Mouse (Mus musculus): Measurements from ENCODE around the gene Mt3. TPM values are rescaled to one million over a fixed set of nuclear protein-coding genes. Genes with fewer than 3 reads are reported as not detected.

Gene Mt3
- polyA plus RNA-seq, 1 experiment = 1,778 TPM

DNA sequence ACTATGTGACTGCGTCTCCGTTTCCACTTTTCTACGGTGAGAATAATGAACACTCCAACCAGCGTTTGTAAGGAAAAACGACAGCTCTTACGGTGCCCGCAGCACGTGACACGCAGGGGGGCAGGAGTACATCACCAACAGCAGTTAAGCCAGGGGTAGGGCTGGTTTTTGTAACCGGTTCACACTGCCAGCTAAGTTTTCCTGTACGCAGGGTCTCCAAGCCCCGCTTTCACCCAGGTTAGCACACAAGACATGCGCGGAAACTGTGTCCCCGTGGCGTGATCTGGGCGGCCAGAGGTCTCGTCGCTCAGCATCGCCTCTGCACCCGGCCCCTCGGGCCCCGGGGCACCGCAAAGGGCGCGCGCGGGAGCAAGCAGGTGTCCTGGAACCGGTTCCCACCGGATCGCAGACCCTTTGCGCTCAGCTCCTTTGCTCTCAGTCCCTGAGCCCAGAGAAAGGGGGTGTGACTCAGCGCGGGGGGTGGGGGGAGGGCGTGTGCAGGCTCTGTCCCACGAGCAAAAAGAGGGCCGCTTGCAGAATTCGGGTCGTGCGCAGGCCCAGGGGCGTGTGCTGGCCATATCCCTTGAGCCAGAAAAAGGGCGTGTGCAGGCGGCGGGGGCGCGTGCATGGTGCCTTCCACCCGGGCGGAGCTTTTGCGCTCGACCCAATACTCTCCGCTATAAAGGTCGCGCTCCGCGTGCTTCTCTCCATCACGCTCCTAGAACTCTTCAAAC, 19.8 kb downstream of the Mt3 start, which contains the start of gene Mt2:
Gene Mt2 (plus strand): TSS at position 590 of the 734 bp plus-strand sequence.
- Histone ChIP-seq H3K4me1 (ENCODE audit: control insufficient read depth, insufficient read depth, low read length) (peaks cover 2% of the 10 kb centered on the region), H3K27ac (ENCODE audit: insufficient read depth, low read length) (peak within 1 kb of the TSS; percentile 58), H3K4me3 (ENCODE audit: insufficient read depth, low read length) (peak within 1 kb of the TSS; percentile 49)
- TF ChIP-seq POLR2A (IDR thresholded peaks at IDR 0.05; ENCODE audit: extremely low read depth, insufficient read depth, low read length) (peak; percentile 84), CTCF (IDR thresholded peaks at IDR 0.05; ENCODE audit: extremely low read depth, insufficient read depth, low read length) (no peak)

DNA sequence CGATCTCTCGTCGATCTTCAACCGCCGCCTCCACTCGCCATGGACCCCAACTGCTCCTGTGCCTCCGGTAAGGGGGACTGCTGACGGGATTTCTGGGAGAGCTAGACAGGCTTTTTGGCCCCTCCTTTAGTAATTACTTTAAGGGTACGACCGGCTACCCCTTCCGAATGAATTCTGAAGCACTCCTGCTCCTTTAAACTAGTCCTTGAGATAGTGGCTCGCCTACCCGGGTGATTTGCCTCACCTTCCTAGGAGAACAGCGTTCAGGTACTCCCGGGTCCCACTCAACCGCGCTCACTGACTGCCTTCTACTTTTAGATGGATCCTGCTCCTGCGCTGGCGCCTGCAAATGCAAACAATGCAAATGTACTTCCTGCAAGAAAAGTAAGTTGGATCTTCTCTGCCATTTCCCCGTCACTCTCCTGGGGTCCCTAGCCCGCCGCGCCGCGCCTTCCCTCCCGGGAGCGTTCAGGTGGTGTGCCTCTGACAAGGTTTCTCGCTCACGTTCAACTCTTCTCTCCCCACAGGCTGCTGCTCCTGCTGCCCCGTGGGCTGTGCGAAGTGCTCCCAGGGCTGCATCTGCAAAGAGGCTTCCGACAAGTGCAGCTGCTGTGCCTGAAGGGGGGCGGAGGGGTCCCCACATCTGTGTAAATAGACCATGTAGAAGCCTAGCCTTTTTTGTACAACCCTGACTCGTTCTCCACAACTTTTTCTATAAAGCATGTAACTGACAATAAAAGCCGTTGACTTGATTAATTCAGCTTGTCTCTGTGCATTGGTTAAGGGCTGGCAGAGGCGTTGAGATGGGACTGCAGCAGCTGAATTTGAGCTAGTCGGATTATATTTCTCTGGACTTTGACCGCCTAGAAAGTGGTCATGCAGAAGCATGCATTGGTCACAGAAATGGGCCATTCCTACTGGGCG, 20.7 kb downstream of the Mt3 start:
- Histone ChIP-seq H3K4me1 (ENCODE audit: control insufficient read depth, insufficient read depth, low read length) (peaks cover 2% of the 10 kb centered on the region), H3K27ac (ENCODE audit: insufficient read depth, low read length) (peak overlapping the region; percentile 58), H3K4me3 (ENCODE audit: insufficient read depth, low read length) (peak overlapping the region; percentile 49)
- TF ChIP-seq CTCF (IDR thresholded peaks at IDR 0.05; ENCODE audit: extremely low read depth, insufficient read depth, low read length) (no peak), POLR2A (IDR thresholded peaks at IDR 0.05; ENCODE audit: extremely low read depth, insufficient read depth, low read length) (no peak)

DNA sequence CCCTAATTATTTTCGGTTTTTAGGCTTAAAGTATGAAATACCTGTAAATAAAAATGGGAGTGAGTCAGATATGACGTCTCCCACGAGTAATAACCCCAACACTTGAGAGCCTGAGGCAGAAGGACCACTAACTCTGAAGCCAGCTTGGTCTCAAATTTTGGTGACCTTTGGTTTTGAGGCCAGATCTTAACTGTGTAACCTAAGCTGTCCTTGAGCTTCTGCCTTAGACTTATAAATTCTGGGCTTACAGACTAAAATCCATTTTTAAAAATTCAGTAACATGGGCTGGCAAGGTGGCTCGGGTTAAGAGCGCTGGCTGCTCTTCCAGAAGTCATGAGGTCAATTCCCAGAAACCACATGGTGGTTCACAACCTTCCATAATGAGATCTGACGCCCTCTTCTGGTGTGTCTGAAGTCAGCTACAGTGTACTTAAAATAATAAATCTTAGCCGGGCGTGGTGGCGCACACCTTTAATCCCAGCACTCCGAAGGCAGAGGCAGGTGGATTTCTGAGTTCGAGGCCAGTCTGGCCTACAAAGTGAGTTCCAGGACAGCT, 21.5 kb downstream of the Mt3 start:
- Histone ChIP-seq H3K27ac (ENCODE audit: insufficient read depth, low read length) (no peak overlapping the region), H3K4me3 (ENCODE audit: insufficient read depth, low read length) (no peak overlapping the region)

DNA sequence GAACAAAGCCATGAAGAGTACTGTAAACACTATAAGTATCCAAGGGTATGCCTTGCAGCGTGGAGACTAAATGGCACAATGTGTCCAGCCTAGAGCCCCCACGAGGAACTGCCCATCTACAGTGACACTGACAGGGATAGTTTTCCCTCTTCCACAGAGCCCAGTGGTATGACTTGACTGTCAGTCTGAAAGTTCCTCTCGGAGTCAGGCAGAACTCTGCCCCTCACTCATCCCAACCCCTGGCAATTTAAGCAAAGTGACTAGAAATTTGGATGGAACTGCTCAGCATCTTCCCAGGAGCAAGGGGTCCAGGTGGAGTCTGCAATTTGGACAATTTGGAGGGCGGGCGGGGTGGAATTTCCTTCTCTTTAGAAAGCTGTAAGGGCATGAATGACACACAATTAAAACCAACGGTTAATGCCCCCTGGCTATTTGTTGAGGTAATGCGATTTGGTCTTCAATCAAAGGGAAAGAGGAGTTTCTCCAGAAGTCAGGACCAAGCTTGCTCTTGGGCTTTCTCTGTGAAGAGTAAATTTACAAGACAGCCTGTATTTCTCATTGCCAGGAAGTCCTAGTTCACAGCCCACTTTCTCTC, 22.3 kb downstream of the Mt3 start:
- peaks cover 2% of the 10 kb centered on the region for H3K4me1 ChIP-seq (ENCODE audit: control insufficient read depth, insufficient read depth, low read length)
- no peak overlapping the region for H3K4me3 ChIP-seq (ENCODE audit: insufficient read depth, low read length)
- H3K27ac ChIP-seq (ENCODE audit: insufficient read depth, low read length) = no peak overlapping the region
- TF ChIP-seq CTCF (IDR thresholded peaks at IDR 0.05; ENCODE audit: extremely low read depth, insufficient read depth, low read length) (no peak), POLR2A (IDR thresholded peaks at IDR 0.05; ENCODE audit: extremely low read depth, insufficient read depth, low read length) (no peak)

More for the DNA sequence above, 21.5 kb downstream of the Mt3 start:
- peaks cover 2% of the 10 kb centered on the region for H3K4me1 ChIP-seq (ENCODE audit: control insufficient read depth, insufficient read depth, low read length)
- TF ChIP-seq CTCF (IDR thresholded peaks at IDR 0.05; ENCODE audit: extremely low read depth, insufficient read depth, low read length) = no peak

DNA sequence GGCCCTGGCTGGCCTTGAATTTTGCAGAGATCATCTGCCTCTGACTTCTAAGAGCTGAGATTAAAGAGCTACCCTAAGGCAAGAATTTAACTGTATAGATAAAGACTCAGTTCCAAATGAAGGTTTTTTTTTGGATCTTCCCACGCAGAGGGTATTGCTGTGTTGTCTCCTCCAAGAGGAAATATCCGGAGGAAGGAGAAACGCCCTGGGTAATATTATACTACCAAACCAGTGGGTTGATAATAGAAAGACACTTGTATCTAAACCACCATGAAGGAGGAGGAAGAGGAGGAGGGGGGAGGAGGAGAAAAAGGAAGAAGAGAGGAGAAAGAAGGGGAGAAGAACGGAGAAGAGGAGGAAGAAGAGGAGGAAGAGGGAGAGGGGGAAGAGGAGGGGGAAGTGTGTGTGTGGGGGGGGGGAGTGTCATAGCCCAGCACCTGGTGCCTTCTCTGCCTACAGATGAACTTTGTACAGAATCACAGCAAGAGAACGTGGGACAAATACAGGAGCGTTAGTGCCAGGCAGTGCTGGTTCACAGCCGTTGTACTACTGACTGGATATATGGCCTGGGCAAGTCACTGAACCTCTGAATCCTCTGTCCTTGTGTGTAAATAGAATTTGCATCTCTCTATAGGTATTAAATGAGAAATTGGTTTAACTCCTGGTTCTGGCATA, 25.4 kb downstream of the Mt3 start:
- Histone ChIP-seq H3K27ac (ENCODE audit: insufficient read depth, low read length) (no peak overlapping the region), H3K4me1 (ENCODE audit: control insufficient read depth, insufficient read depth, low read length) (no peaks in the 10 kb centered on the region; the same call in 1 of the 2 replicates), H3K4me3 (ENCODE audit: insufficient read depth, low read length) (no peak overlapping the region)
- TF ChIP-seq CTCF (IDR thresholded peaks at IDR 0.05; ENCODE audit: extremely low read depth, insufficient read depth, low read length) = no peak
- no peak for TF ChIP-seq POLR2A (IDR thresholded peaks at IDR 0.05; ENCODE audit: extremely low read depth, insufficient read depth, low read length)

DNA sequence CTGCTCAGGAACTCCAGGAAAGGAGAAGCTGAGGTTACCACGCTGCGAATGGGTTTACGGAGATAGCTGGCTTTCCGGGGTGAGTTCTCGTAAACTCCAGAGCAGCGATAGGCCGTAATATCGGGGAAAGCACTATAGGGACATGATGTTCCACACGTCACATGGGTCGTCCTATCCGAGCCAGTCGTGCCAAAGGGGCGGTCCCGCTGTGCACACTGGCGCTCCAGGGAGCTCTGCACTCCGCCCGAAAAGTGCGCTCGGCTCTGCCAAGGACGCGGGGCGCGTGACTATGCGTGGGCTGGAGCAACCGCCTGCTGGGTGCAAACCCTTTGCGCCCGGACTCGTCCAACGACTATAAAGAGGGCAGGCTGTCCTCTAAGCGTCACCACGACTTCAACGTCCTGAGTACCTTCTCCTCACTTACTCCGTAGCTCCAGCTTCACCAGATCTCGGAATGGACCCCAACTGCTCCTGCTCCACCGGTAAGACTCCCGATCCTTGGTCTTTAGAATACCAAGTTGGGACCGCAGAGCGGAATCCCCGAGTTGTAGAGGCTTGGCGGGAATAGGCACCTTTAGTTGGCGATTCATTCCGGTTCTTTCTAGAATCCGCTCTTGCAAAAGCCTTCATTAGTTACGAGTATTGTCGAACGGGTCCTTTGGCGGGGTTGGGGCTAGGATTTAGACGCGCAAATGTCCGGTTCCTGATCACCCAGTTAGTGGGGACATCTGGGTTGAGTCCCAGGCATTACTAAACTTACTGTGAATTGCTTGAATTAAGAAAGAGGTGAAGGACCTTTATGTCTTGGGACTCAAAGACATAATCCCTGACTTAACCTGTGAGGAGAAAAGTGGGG, 26.7 kb downstream of the Mt3 start, which contains the start of gene Mt1:
Gene Mt1 (plus strand): TSS at position 226 of the 856 bp plus-strand sequence.
- no peaks in the 10 kb centered on the region; the same call in 1 of the 2 replicates for H3K4me1 ChIP-seq (ENCODE audit: control insufficient read depth, insufficient read depth, low read length)
- peak within 1 kb of the TSS; percentile 68 for H3K4me3 ChIP-seq (ENCODE audit: insufficient read depth, low read length)
- H3K27ac ChIP-seq (ENCODE audit: insufficient read depth, low read length) = peak within 1 kb of the TSS; percentile 17
- no peak for TF ChIP-seq CTCF (IDR thresholded peaks at IDR 0.05; ENCODE audit: extremely low read depth, insufficient read depth, low read length)
- peak; percentile 99 for TF ChIP-seq POLR2A (IDR thresholded peaks at IDR 0.05; ENCODE audit: extremely low read depth, insufficient read depth, low read length)

DNA sequence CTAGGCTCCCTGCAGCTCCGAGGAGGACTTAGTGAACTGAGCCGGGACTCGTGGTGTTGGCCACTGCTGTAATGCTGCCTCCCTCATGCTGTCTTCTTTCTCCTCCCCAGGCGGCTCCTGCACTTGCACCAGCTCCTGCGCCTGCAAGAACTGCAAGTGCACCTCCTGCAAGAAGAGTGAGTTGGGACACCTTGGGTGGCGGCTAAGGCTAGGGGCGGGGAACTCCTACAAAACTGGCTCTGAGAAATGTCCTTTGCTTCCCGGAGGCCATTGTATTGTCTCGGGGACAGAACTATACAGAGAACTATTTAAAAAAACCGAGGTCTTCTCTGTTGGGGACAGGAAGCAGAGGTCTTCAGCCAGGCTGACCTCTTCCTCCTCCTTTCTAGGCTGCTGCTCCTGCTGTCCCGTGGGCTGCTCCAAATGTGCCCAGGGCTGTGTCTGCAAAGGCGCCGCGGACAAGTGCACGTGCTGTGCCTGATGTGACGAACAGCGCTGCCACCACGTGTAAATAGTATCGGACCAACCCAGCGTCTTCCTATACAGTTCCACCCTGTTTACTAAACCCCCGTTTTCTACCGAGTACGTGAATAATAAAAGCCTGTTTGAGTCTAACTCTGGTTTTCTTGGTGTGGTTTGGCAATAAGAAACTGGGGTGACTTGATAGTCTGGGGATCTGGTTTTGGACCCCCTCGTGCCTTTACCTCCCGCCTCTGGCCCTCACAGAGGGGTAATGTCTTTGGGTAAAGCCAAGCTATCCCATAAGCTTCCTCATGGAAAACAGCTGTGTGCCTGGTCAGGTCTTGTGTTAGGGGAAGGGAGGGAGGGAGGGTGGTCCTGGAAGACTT, 27.5 kb downstream of the Mt3 start:
- H3K27ac ChIP-seq (ENCODE audit: insufficient read depth, low read length) = peak overlapping the region; percentile 43

More for the DNA sequence above, 27.5 kb downstream of the Mt3 start:
- peak overlapping the region; percentile 68 for H3K4me3 ChIP-seq (ENCODE audit: insufficient read depth, low read length)
- no peaks in the 10 kb centered on the region; the same call in 1 of the 2 replicates for H3K4me1 ChIP-seq (ENCODE audit: control insufficient read depth, insufficient read depth, low read length)
- TF ChIP-seq POLR2A (IDR thresholded peaks at IDR 0.05; ENCODE audit: extremely low read depth, insufficient read depth, low read length) = no peak
- no peak for TF ChIP-seq CTCF (IDR thresholded peaks at IDR 0.05; ENCODE audit: extremely low read depth, insufficient read depth, low read length)

Data from cortical plate, adult 2 months (tissue).